Mouse (Mus musculus) thymus, postnatal 36 days (tissue): ENCODE measurements around the gene Palb2.

Source experiments
- DNase-seq, 2 experiments: peaks; one replicate each; pipeline ENCODE4 v3.0.0; 2022; ENCODE audit warnings: mixed read lengths in 2 of 2

Palb2 gene

GRCm38 (mm10) chr7:122098009-122098408 lies 34.8 kb downstream of the Palb2 start:
- DNase-seq, result no peak

- DNase-seq, result no peak
Measured at GRCm38 (mm10) chr7:122094564-122095330, 38.0 kb downstream of the Palb2 start.

GRCm38 (mm10) chr7:122087195-122087982 lies 45.4 kb downstream of the Palb2 start:
- no peak for DNase-seq

- DNase-seq, result no peak
Measured at GRCm38 (mm10) chr7:122081071-122081470, 51.7 kb downstream of the Palb2 start.

- no peak for DNase-seq
Measured at GRCm38 (mm10) chr7:122079798-122080554, 52.8 kb downstream of the Palb2 start.

- DNase-seq, result no peak
Measured at GRCm38 (mm10) chr7:122074374-122074773, 58.4 kb downstream of the Palb2 start.

GRCm38 (mm10) chr7:122067517-122068381 lies 65.0 kb downstream of the Palb2 start:
- DNase-seq, result no peak

- peak; percentile 90 to 91 for DNase-seq
Measured at GRCm38 (mm10) chr7:122066945-122067516, 65.8 kb downstream of the Palb2 start, which contains the start of the genes Ubfd1 and Ears2. TSS of gene Ubfd1 (plus strand) at chr7:122067175. TSS of gene Ears2 (minus strand) at chr7:122067263.

- DNase-seq, result no peak
Measured at GRCm38 (mm10) chr7:122066102-122066944, 66.5 kb downstream of the Palb2 start.

GRCm38 (mm10) chr7:122065656-122066055 lies 67.1 kb downstream of the Palb2 start:
- DNase-seq, result no peak
